Mouse (Mus musculus) CH12.LX (cell line): ENCODE measurements around the gene Hp. TPM values are rescaled to one million over a fixed set of nuclear protein-coding genes. Genes with fewer than 3 reads are reported as not detected.

Experiments used
- DNase-seq: peaks from one replicate; pipeline ENCODE4 v3.0.0-alpha.2; 2013; ENCODE audit errors: extremely low read depth
- H3K27ac ChIP-seq: 2 replicates; pipeline ENCODE4 v1.5.1; 2012; ENCODE audit warnings: low read depth, mild to moderate bottlenecking, control low read depth, moderate library complexity; ENCODE audit not compliant: insufficient read depth
- H3K27me3 ChIP-seq: replicated peaks from 2 replicates; pipeline ENCODE3; 2012; ENCODE audit warnings: inconsistent platforms
- H3K36me3 ChIP-seq, 2 experiments: replicated peaks in 1 of 2; 2 replicates each; pipeline versions ENCODE3 to v1.6.1; 2012; ENCODE audit warnings: inconsistent platforms in 1 of 2, low read length in 1 of 2, mild to moderate bottlenecking in 1 of 2, mixed read lengths in 1 of 2, moderate library complexity in 1 of 2; ENCODE audit not compliant: control insufficient read depth in 1 of 2, insufficient read depth in 1 of 2
- H3K4me1 ChIP-seq, 2 experiments: 2 replicates each; pipeline ENCODE4 v1.6.1; 2012; ENCODE audit warnings: inconsistent platforms in 1 of 2, moderate library complexity in 1 of 2; ENCODE audit not compliant: insufficient read depth in 2 of 2, control insufficient read depth in 1 of 2
- H3K4me2 ChIP-seq: 2 replicates; pipeline ENCODE4 v1.6.1; 2012; ENCODE audit warnings: low read depth, mild to moderate bottlenecking, control low read depth; ENCODE audit not compliant: poor library complexity, insufficient read depth, severe bottlenecking
- H3K4me3 ChIP-seq, 3 experiments: fragments of 150-350 bp in 1 of 3; sonication (generic) in 1 of 3; replicated peaks in 1 of 3; 2 replicates each; pipeline versions ENCODE3 to v1.5.1; 2011 to 2012; ENCODE audit warnings: low read depth in 2 of 3, low read length in 2 of 3, mild to moderate bottlenecking in 2 of 3, moderate library complexity in 2 of 3, control low read depth in 1 of 3, improper control_type of control experiment in 1 of 3, inconsistent platforms in 1 of 3, mixed read lengths in 1 of 3; ENCODE audit not compliant: poor library complexity in 1 of 3
- H3K79me2 ChIP-seq: replicated peaks from 2 replicates; pipeline ENCODE4 v1.6.1; 2012; ENCODE audit warnings: mild to moderate bottlenecking, moderate library complexity; ENCODE audit not compliant: control insufficient read depth, poor library complexity, insufficient read depth, severe bottlenecking; ENCODE audit errors: extremely low read depth
- H3K9ac ChIP-seq: 2 replicates; pipeline ENCODE4 v1.6.1; 2012; ENCODE audit warnings: low read depth, mild to moderate bottlenecking, control low read depth, moderate library complexity; ENCODE audit not compliant: insufficient read depth
- H3K9me3 ChIP-seq: replicated peaks from 2 replicates; pipeline ENCODE3; 2012; ENCODE audit warnings: low read length, inconsistent platforms, mixed read lengths
- BHLHE40 ChIP-seq: IDR thresholded peaks from 2 replicates; pipeline ENCODE4 v1.6.1; 2011; ENCODE audit warnings: mild to moderate bottlenecking, low read depth, low read length, improper control_type of control experiment
- CHD1 ChIP-seq: IDR thresholded peaks from 2 replicates; pipeline ENCODE4 v1.6.1; 2012; ENCODE audit warnings: low read depth, low read length, improper control_type of control experiment, inconsistent platforms
- CHD2 ChIP-seq: IDR thresholded peaks from 2 replicates; pipeline ENCODE4 v1.6.1; 2011; ENCODE audit warnings: low read length, improper control_type of control experiment
- CTCF ChIP-seq, 2 experiments: IDR thresholded peaks in 1 of 2; conservative IDR thresholded peaks in 1 of 2; 2 replicates each; pipeline ENCODE4 v1.5.1; 2011 to 2012; ENCODE audit warnings: low read depth in 2 of 2, low read length in 2 of 2, improper control_type of control experiment in 1 of 2, inconsistent platforms in 1 of 2, mild to moderate bottlenecking in 1 of 2, moderate library complexity in 1 of 2
- E2F4 ChIP-seq: IDR thresholded peaks from 2 replicates; pipeline ENCODE4 v1.6.1; 2011; ENCODE audit warnings: low read depth, low read length, improper control_type of control experiment; ENCODE audit not compliant: insufficient replicate concordance
- ELF1 ChIP-seq: IDR thresholded peaks from 2 replicates; pipeline ENCODE4 v1.6.1; 2014; ENCODE audit warnings: low read depth, mild to moderate bottlenecking, inconsistent platforms, low read length, improper control_type of control experiment
- EP300 ChIP-seq: IDR thresholded peaks from 2 replicates; pipeline ENCODE4 v1.6.1; 2011; ENCODE audit warnings: low read length, improper control_type of control experiment
- ETS1 ChIP-seq: conservative IDR thresholded peaks from 2 replicates; pipeline ENCODE4 v1.6.1; 2012; ENCODE audit warnings: low read depth, mild to moderate bottlenecking, inconsistent platforms, low read length, improper control_type of control experiment, moderate library complexity
- GABPA ChIP-seq: IDR thresholded peaks from 2 replicates; pipeline ENCODE4 v1.6.1; 2012; ENCODE audit warnings: low read depth, low read length, improper control_type of control experiment, inconsistent platforms; ENCODE audit not compliant: insufficient replicate concordance
- HCFC1 ChIP-seq: IDR thresholded peaks from 2 replicates; pipeline ENCODE4 v1.6.1; 2012; ENCODE audit warnings: low read depth, mild to moderate bottlenecking, inconsistent platforms, low read length, improper control_type of control experiment
- IRF4 ChIP-seq: IDR thresholded peaks from 2 replicates; pipeline ENCODE4 v1.6.1; 2014; ENCODE audit warnings: low read depth, mild to moderate bottlenecking, inconsistent platforms, low read length, improper control_type of control experiment
- JUN ChIP-seq: IDR thresholded peaks from 2 replicates; pipeline ENCODE4 v1.6.1; 2011; ENCODE audit warnings: low read depth, mild to moderate bottlenecking, low read length, improper control_type of control experiment, moderate library complexity; ENCODE audit not compliant: insufficient read depth
- JUND ChIP-seq: conservative IDR thresholded peaks from 2 replicates; pipeline ENCODE4 v1.6.1; 2011; ENCODE audit warnings: low read depth, low read length, improper control_type of control experiment
- KAT2A ChIP-seq: IDR thresholded peaks from 2 replicates; pipeline ENCODE4 v1.6.1; 2012; ENCODE audit warnings: low read length, improper control_type of control experiment, inconsistent platforms; ENCODE audit not compliant: insufficient replicate concordance
- MAFK ChIP-seq: IDR thresholded peaks from 2 replicates; pipeline ENCODE4 v1.6.1; 2011; ENCODE audit warnings: low read length, improper control_type of control experiment; ENCODE audit not compliant: insufficient replicate concordance
- MAX ChIP-seq: IDR thresholded peaks from 2 replicates; pipeline ENCODE4 v1.6.1; 2011; ENCODE audit warnings: low read length, improper control_type of control experiment
- MAZ ChIP-seq: IDR thresholded peaks from 2 replicates; pipeline ENCODE4 v1.6.1; 2012; ENCODE audit warnings: low read depth, mild to moderate bottlenecking, inconsistent platforms, low read length, improper control_type of control experiment, moderate library complexity
- MEF2A ChIP-seq: IDR thresholded peaks from 2 replicates; pipeline ENCODE4 v1.6.1; 2014; ENCODE audit warnings: low read depth, mild to moderate bottlenecking, inconsistent platforms, low read length, improper control_type of control experiment, borderline replicate concordance
- MXI1 ChIP-seq: IDR thresholded peaks from 2 replicates; pipeline ENCODE4 v1.6.1; 2011; ENCODE audit warnings: mild to moderate bottlenecking, low read depth, low read length, improper control_type of control experiment
- MYC ChIP-seq: IDR thresholded peaks from 2 replicates; pipeline ENCODE4 v1.6.1; 2011; ENCODE audit warnings: low read depth, mild to moderate bottlenecking, improper control_type of control experiment, low read length
- NELFE ChIP-seq: IDR thresholded peaks from 2 replicates; pipeline ENCODE4 v1.6.1; 2011; ENCODE audit warnings: low read depth, low read length, improper control_type of control experiment
- NRF1 ChIP-seq: IDR thresholded peaks from 2 replicates; pipeline ENCODE4 v1.6.1; 2014; ENCODE audit warnings: low read depth, mild to moderate bottlenecking, inconsistent platforms, low read length, improper control_type of control experiment, moderate library complexity
- PAX5 ChIP-seq: IDR thresholded peaks from 2 replicates; pipeline ENCODE4 v1.6.1; 2012; ENCODE audit warnings: low read length, inconsistent platforms, mixed read lengths
- POLR2A ChIP-seq: IDR thresholded peaks from 2 replicates; pipeline ENCODE4 v1.6.1; 2011; ENCODE audit warnings: low read depth, mild to moderate bottlenecking, improper control_type of control experiment, low read length
- POLR2AphosphoS2 ChIP-seq: IDR thresholded peaks from 2 replicates; pipeline ENCODE4 v1.6.1; 2011; ENCODE audit warnings: low read depth, low read length, improper control_type of control experiment
- RAD21 ChIP-seq: IDR thresholded peaks from 2 replicates; pipeline ENCODE4 v1.6.1; 2011; ENCODE audit warnings: low read depth, mild to moderate bottlenecking, low read length, improper control_type of control experiment, moderate library complexity
- SIN3A ChIP-seq: IDR thresholded peaks from 2 replicates; pipeline ENCODE4 v1.6.1; 2012; ENCODE audit warnings: low read length, improper control_type of control experiment, inconsistent platforms
- SMC3 ChIP-seq: IDR thresholded peaks from 2 replicates; pipeline ENCODE4 v1.6.1; 2011; ENCODE audit warnings: low read depth, low read length, improper control_type of control experiment
- TBP ChIP-seq: conservative IDR thresholded peaks from 2 replicates; pipeline ENCODE4 v1.6.1; 2011; ENCODE audit warnings: low read depth, low read length, improper control_type of control experiment
- TCF12 ChIP-seq: IDR thresholded peaks from 2 replicates; pipeline ENCODE4 v1.6.1; 2014; ENCODE audit warnings: low read depth, mild to moderate bottlenecking, inconsistent platforms, low read length, improper control_type of control experiment
- UBTF ChIP-seq: IDR thresholded peaks from 2 replicates; pipeline ENCODE4 v1.6.1; 2012; ENCODE audit warnings: low read depth, mild to moderate bottlenecking, inconsistent platforms, low read length, improper control_type of control experiment, moderate library complexity
- USF1 ChIP-seq: IDR thresholded peaks from 2 replicates; pipeline ENCODE4 v1.6.1; 2014; ENCODE audit warnings: low read depth, mild to moderate bottlenecking, inconsistent platforms, low read length, improper control_type of control experiment
- USF2 ChIP-seq: conservative IDR thresholded peaks from 2 replicates; pipeline ENCODE4 v1.6.1; 2011; ENCODE audit warnings: low read depth, low read length, improper control_type of control experiment
- ZC3H11A ChIP-seq: IDR thresholded peaks from 2 replicates; pipeline ENCODE4 v1.6.1; 2012; ENCODE audit warnings: low read depth, mild to moderate bottlenecking, inconsistent platforms, low read length, improper control_type of control experiment
- ZKSCAN1 ChIP-seq: IDR thresholded peaks from 2 replicates; pipeline ENCODE4 v1.6.1; 2012; ENCODE audit warnings: low read depth, inconsistent platforms, low read length, improper control_type of control experiment, borderline replicate concordance
- ZMIZ1 ChIP-seq: IDR thresholded peaks from 2 replicates; pipeline ENCODE4 v1.6.1; 2012; ENCODE audit warnings: low read depth, mild to moderate bottlenecking, inconsistent platforms, low read length, improper control_type of control experiment
- ZNF384 ChIP-seq: IDR thresholded peaks from 2 replicates; pipeline ENCODE4 v1.6.1; 2012; ENCODE audit warnings: low read depth, low read length, improper control_type of control experiment, inconsistent platforms
- dilution Hi-C: fragments of 300-500 bp; cut with MboI; formaldehyde crosslinking; loops from 2 replicates; pipeline ENCODE4 v1.14.3; 2020; ENCODE audit warnings: low sequenced_read_pairs; ENCODE audit not compliant: extremely low pct_unique_long_range_greater_than_20kb, extremely low pct_ligation_motif_present
- in situ Hi-C: fragments of 300-500 bp; cut with MboI; formaldehyde crosslinking; loops from 3 replicates; pipeline ENCODE4 v1.14.3; 2019; ENCODE audit warnings: low sequenced_read_pairs, low pct_ligation_motif_present, low pct_unique_long_range_greater_than_20kb, mixed read lengths
- polyA plus RNA-seq: library from polyadenylated mRNA; unstranded; fragments of >175 nt; gene quantifications from 2 replicates; pipeline ENCODE4 v1.2.1, GENCODE M21; 2012; ENCODE audit warnings: low read depth; ENCODE audit not compliant: insufficient read length
- total RNA-seq, 2 experiments: library from RNA; depleted of rRNA; stranded (reverse); fragments of 300-350 nt in 1 of 2; fragments of >200 nt in 1 of 2; gene quantifications; 2 replicates each; pipeline ENCODE4 v1.2.3; 2012 to 2014

The Hp gene
- total and polyA plus RNA-seq, 3 experiments = not detected

DNA sequence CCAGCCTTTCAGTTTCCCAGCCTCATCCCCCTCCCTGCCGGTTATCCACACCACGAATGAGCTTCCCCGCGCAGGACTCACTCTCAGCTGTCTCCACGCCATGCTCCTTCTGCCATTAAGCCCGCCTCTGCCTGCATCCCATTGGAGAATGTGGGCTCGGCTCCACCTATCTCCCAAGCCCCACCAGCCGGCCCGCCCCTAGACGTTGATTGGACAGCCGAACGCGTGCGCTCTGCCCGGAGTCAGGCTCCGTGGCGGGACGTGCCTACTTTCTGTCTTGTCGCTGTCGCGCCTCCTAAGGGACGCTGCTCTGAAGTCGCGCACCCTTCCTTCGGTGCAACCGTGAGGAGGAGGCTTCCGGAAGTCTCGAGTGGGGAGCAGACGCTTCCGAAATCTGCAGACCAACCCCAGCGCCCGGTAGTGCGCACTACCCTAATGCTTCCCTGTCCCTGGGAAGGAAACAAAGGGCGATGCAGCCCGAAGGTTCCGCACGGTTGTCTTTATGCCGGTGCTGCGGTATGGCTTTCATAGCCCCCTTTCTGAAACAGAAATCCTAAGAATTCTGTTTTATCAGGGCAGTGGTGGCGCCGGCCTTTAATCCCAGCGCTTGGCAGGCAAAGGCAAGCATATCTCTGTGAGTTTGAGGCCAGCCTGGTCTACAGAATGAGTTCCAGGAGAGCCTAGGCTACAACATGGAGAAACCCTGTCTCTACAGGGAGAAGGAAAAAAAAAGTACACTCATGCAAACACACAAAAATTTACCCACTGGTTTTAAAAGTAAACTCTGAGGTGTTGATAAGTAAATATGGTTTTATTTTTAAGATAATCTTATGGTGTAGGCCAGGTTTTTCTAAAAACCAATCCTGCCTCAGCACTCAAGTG lies 29.5 kb upstream of the Hp start, which contains the start of gene Dhodh:
Gene Dhodh, minus strand, starts transcription at position 403 of the 882 bp plus-strand sequence.
- Histone ChIP-seq H3K4me3 (peak within 1 kb of the TSS; percentile 66 to 79 (median 75)), H3K4me1 (peaks cover 5 to 33% of the 10 kb centered on the region in 2 experiments; a peak in 3 of 4 replicates), H3K36me3 (peaks cover 16 to 33% of the 10 kb centered on the region in 2 experiments), H3K9ac (peak within 1 kb of the TSS; percentile 93), H3K79me2 (no peaks in the 10 kb centered on the region), H3K4me2 (peak within 1 kb of the TSS; percentile 76), H3K9me3 (no peaks in the 10 kb centered on the region), H3K27ac (peak within 1 kb of the TSS; percentile 91), H3K27me3 (no peaks in the 10 kb centered on the region)
- peak; percentile 96 for DNase-seq
- in situ Hi-C loops = no loop called here
- dilution Hi-C loops = no loop called here
- TF ChIP-seq E2F4 = peak; percentile 76; the same call in 1 of the 2 replicates
- peak; percentile 60; the same call in 1 of the 2 replicates for TF ChIP-seq MAZ
- no peak for TF ChIP-seq SMC3
- no peak for TF ChIP-seq USF2
- no peak for TF ChIP-seq ZC3H11A
- TF ChIP-seq NRF1 = peak; percentile 90
- no peak for TF ChIP-seq JUN
- no peak for TF ChIP-seq MAFK
- peak; percentile 81; the same call in 1 of the 2 replicates for TF ChIP-seq MAX
- no peak for TF ChIP-seq CTCF (conservative IDR thresholded peaks at IDR 0.05 in 1 of 2, IDR thresholded peaks at IDR 0.05 in 1 of 2; ENCODE audit: low read depth in 2 of 2, low read length in 2 of 2)
- TF ChIP-seq GABPA = no peak; the same call in 1 of the 2 replicates
- peak; percentile 78 for TF ChIP-seq SIN3A
- no peak for TF ChIP-seq USF1
- no peak for TF ChIP-seq MYC
- TF ChIP-seq CHD1 = 0 out of 2 replicates have a peak, but pooled peaks have one; percentile 84
- peak; percentile 91 for TF ChIP-seq ELF1
- TF ChIP-seq TBP = peak; percentile 89
- TF ChIP-seq JUND = no peak
- TF ChIP-seq ZNF384 = peak; percentile 62
- TF ChIP-seq BHLHE40 = peak; percentile 73
- peak; percentile 89 for TF ChIP-seq HCFC1
- peak; percentile 76; the same call in 1 of the 2 replicates for TF ChIP-seq POLR2AphosphoS2
- TF ChIP-seq ZKSCAN1 = no peak
- peak; percentile 93 for TF ChIP-seq POLR2A
- TF ChIP-seq PAX5 = no peak
- peak; percentile 66; the same call in 1 of the 2 replicates for TF ChIP-seq IRF4
- peak; percentile 82; the same call in 1 of the 2 replicates for TF ChIP-seq KAT2A
- no peak; the same call in none of the 2 replicates for TF ChIP-seq TCF12
- no peak for TF ChIP-seq EP300
- TF ChIP-seq NELFE = peak; percentile 51; the same call in 1 of the 2 replicates
- TF ChIP-seq RAD21 = no peak
- peak; percentile 76; the same call in 1 of the 2 replicates for TF ChIP-seq MXI1
- TF ChIP-seq ETS1 = peak; percentile 43
- peak; percentile 73 for TF ChIP-seq ZMIZ1
- TF ChIP-seq UBTF = peak; percentile 55; the same call in 1 of the 2 replicates
- peak; percentile 61 for TF ChIP-seq MEF2A
- TF ChIP-seq CHD2 = peak; percentile 49; the same call in 1 of the 2 replicates
